Mouse (Mus musculus) frontal cortex, adult (tissue): ENCODE measurements around the gene Vmn1r143.
"Not testable (repeated sequence)": the region's sequence is repeated elsewhere in the genome, so short reads cannot be mapped to it uniquely, and the experiment has no call there.

Experiments used
- ATAC-seq: cut with Nextera tagmentation; 2 replicates; pipeline ENCODE4 v1.9.2; 2017; ENCODE audit warnings: mild to moderate bottlenecking, moderate library complexity, mixed read lengths; ENCODE audit not compliant: low TSS enrichment

The Vmn1r143 gene

GRCm38 (mm10) chr7:22189077-22189476, at the start of gene Vmn1r143:
TSS of gene Vmn1r143 (plus strand) at chr7:22189377.
- not testable (repeated sequence) for ATAC-seq

- not testable (repeated sequence) for ATAC-seq
Observed at GRCm38 (mm10) chr7:22163935-22164334, 25.2 kb upstream of the Vmn1r143 start, which contains the start of gene Vmn1r142. TSS of gene Vmn1r142 (minus strand) at chr7:22164035.

- ATAC-seq, result not testable (repeated sequence)
Observed at GRCm38 (mm10) chr7:22201164-22201563, 12.0 kb downstream of the Vmn1r143 start, which contains the start of gene Gm8653. TSS of gene Gm8653 (minus strand) at chr7:22201264.

GRCm38 (mm10) chr7:22229384-22229783, 40.2 kb downstream of the Vmn1r143 start, which contains the start of gene Gm8453:
TSS of gene Gm8453 (minus strand) at chr7:22229484.
- not testable (repeated sequence) for ATAC-seq
